Mouse (Mus musculus): ENCODE data around the gene Nfia.

GRCm38 (mm10) chr4:97869451-97869850 lies 96.9 kb downstream of the Nfia start:
- TF ChIP-seq CTCF (IDR thresholded peaks at IDR 0.05; ENCODE audit: borderline replicate concordance, insufficient read depth, low read length), result no peak
- TF ChIP-seq POLR2A (IDR thresholded peaks at IDR 0.05; ENCODE audit: low read depth, low read length), result no peak

Data from embryonic fibroblast, embryonic 13.5 days (primary cell).